Mouse (Mus musculus): ENCODE data around the gene Tbx10.
"Not testable (repeated sequence)": the region's sequence is repeated elsewhere in the genome, so short reads cannot be mapped to it uniquely, and the experiment has no call there.

Gene Tbx10

GRCm38 (mm10) chr19:4042124-4042523 is 49.6 kb downstream of the Tbx10 start:
- peak; percentile 88 for DNase-seq (ENCODE audit: low read depth, low spot score)

- peak; percentile 30 for DNase-seq (ENCODE audit: low read depth, low spot score)
Observed at GRCm38 (mm10) chr19:4044109-4044508, 51.6 kb downstream of the Tbx10 start.

- DNase-seq (ENCODE audit: low read depth, low spot score) = peak; percentile 99
Observed at GRCm38 (mm10) chr19:4045966-4046865, 53.7 kb downstream of the Tbx10 start, which contains the start of gene Gstp2. TSS of gene Gstp2 (minus strand) at chr19:4046023.

- DNase-seq (ENCODE audit: low read depth, low spot score) = peak; percentile 97
Observed at GRCm38 (mm10) chr19:4046866-4047254, 54.3 kb downstream of the Tbx10 start.

- peak; percentile 92 for DNase-seq (ENCODE audit: low read depth, low spot score)
Observed at GRCm38 (mm10) chr19:4047859-4048258, 55.3 kb downstream of the Tbx10 start.

- not testable (repeated sequence) for DNase-seq (ENCODE audit: low read depth, low spot score)
Observed at GRCm38 (mm10) chr19:4049069-4049468, 56.5 kb downstream of the Tbx10 start.
